Mouse (Mus musculus): Measurements from ENCODE around the gene Bend7.

Gene Bend7

GRCm38 (mm10) chr2:4782809-4783641 lies 65.4 kb downstream of the Bend7 start:
- no peak for DNase-seq (ENCODE audit: low spot score)

- DNase-seq (ENCODE audit: low spot score), result no peak
Measured at GRCm38 (mm10) chr2:4784012-4784411, 66.4 kb downstream of the Bend7 start.

- no peak for DNase-seq (ENCODE audit: low spot score)
Measured at GRCm38 (mm10) chr2:4785016-4785415, 67.4 kb downstream of the Bend7 start.

- DNase-seq (ENCODE audit: low spot score), result no peak
Measured at GRCm38 (mm10) chr2:4787223-4787622, 69.6 kb downstream of the Bend7 start.

- no peak for DNase-seq (ENCODE audit: low spot score)
Measured at GRCm38 (mm10) chr2:4791646-4792045, 74.0 kb downstream of the Bend7 start.

GRCm38 (mm10) chr2:4792554-4792953 lies 74.9 kb downstream of the Bend7 start:
- DNase-seq (ENCODE audit: low spot score), result no peak

GRCm38 (mm10) chr2:4802395-4803176 lies 85.0 kb downstream of the Bend7 start:
- DNase-seq (ENCODE audit: low spot score), result no peak

GRCm38 (mm10) chr2:4816308-4816707 lies 98.7 kb downstream of the Bend7 start:
- DNase-seq (ENCODE audit: low spot score), result no peak

GRCm38 (mm10) chr2:4817678-4818077 lies 100.0 kb downstream of the Bend7 start:
- DNase-seq (ENCODE audit: low spot score), result no peak

- no peak for DNase-seq (ENCODE audit: low spot score)
Measured at GRCm38 (mm10) chr2:4820230-4820629, 102.6 kb downstream of the Bend7 start.

- DNase-seq (ENCODE audit: low spot score), result no peak
Measured at GRCm38 (mm10) chr2:4824067-4824466, 106.4 kb downstream of the Bend7 start.

GRCm38 (mm10) chr2:4828032-4828431 lies 110.4 kb downstream of the Bend7 start:
- DNase-seq (ENCODE audit: low spot score), result no peak

GRCm38 (mm10) chr2:4828446-4828997 lies 110.9 kb downstream of the Bend7 start:
- no peak for DNase-seq (ENCODE audit: low spot score)

- no peak for DNase-seq (ENCODE audit: low spot score)
Measured at GRCm38 (mm10) chr2:4829007-4829406, 111.4 kb downstream of the Bend7 start.

GRCm38 (mm10) chr2:4829489-4830065 lies 111.9 kb downstream of the Bend7 start:
- DNase-seq (ENCODE audit: low spot score), result no peak

GRCm38 (mm10) chr2:4831493-4831892 lies 113.9 kb downstream of the Bend7 start:
- DNase-seq (ENCODE audit: low spot score), result no peak

- DNase-seq (ENCODE audit: low spot score), result no peak
Measured at GRCm38 (mm10) chr2:4832166-4832565, 114.5 kb downstream of the Bend7 start.

GRCm38 (mm10) chr2:4849449-4849848 lies 131.8 kb downstream of the Bend7 start:
- no peak for DNase-seq (ENCODE audit: low spot score)
